Mouse (Mus musculus) cerebellum, postnatal 10 days (tissue): ENCODE measurements at regions not wholly inside any gene's neighbourhood (a gene's known extent, or its start where the extent isn't known, plus 50 kb on each side); places are given as distances from the start of the nearest gene placed in this dataset.

Source experiments
- DNase-seq, 2 experiments: peaks; one replicate each; pipeline ENCODE4 v3.0.0; 2021; ENCODE audit warnings: mixed read lengths in 2 of 2

GRCm38 (mm10) chr7:74224378-74224777 lies 210.9 kb upstream of the St8sia2 start:
- no peak for DNase-seq

DNA sequence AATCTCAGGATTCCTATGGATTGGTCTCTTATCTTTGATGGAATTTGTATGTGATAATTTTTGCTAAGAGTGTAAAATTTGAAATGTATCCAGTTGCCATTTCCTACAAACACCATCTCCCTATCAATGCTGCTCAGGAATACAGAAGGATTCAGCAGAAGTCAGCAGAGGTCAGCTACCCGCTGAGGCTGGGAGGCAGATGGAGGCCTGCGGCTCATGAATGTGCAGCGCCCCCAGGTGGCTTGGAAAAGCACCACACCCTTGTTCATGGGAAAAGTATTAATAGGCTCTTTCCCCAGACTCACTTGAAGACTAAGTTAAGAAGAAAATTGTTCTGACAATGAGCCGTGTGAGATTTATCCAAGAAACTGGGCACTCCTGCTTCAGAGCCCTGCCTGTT lies 187.2 kb upstream of the St8sia2 start:
- peak; percentile 28 to 29 for DNase-seq

DNA sequence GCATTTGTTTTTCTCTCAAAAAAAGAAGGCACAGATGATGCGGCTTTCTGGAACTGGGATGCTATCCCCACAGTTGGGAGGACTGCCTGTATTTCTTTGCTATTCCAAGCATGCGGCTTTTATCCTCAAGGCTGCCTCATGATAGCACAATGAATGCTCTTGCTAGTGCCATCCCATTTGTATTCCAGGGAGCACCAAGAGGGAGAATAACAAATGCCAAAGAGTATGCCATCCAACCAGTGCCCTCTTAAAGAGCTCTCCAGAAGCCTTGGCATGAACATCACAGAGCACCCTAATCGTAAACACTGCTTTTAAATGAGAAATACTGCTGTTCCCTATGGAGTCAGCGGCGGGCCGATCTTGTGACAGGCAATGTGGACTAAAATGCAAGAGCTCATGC lies 185.3 kb upstream of the St8sia2 start:
- peak in 1 of 2 experiments; percentile 4 for DNase-seq

DNA sequence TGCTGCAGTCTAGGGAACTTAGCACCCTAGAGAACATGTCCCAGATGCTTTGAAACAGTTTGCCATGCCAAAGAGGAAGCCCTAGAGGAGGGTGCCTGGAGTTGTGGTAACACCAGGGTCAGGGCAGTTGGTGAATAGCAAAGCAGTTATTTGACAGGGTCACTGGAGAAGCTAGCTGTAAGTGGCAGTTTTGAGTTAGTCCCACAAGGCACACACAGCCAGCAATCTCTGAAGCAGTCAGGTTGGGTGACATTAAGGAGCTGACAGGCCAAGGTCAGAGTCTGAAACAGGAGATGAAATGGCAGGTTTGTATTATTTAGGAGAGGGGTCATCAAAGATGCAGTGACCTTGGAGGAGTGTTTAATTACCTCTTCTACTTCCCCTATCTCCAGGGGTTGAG lies 171.2 kb upstream of the St8sia2 start:
- no peak for DNase-seq

DNA sequence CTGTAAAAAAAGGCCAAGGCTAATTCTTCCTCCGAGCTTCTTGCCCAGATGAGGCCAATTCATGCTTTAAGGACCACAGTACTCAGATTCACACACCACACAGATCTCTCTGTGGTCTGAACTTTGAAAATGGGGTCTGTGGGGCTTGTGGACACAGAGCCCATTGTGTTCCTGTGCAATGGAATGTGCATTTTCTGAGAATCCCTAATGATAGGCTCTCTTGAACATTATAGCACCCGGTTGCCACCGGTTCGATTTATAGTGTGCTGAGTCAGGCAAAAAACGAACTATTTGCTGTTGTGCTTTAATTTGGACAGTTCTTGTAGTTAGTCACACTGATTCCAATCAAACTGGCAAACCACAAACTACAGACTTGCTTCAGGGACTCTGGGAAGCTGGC lies 160.7 kb upstream of the St8sia2 start:
- no peak for DNase-seq

GRCm38 (mm10) chr7:74173230-74173612 lies 159.7 kb upstream of the St8sia2 start:
- DNase-seq = no peak

GRCm38 (mm10) chr7:74172504-74173229 lies 159.2 kb upstream of the St8sia2 start:
- no peak for DNase-seq

- no peak for DNase-seq
Measured at GRCm38 (mm10) chr7:74151590-74151989, 138.1 kb upstream of the St8sia2 start.

DNA sequence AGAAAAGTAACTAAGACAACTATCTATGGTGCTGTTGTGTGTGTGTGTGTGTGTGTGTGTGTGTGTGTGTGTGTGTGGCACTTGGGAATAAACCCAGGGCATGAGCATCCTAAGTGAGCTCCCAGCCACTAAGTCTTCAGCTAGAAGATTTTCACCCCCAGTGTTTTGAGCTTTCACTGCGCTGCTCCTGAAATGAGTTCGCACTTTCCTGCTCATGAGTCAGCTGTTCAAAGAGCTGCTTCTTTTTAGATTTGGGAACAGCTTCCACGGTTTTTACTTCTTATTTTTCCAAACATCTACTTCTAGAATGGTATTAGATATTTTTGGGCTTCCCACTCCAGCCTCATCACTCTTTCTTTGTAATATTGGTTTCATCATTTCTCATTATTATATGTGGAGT lies 129.7 kb upstream of the St8sia2 start:
- DNase-seq = no peak

DNA sequence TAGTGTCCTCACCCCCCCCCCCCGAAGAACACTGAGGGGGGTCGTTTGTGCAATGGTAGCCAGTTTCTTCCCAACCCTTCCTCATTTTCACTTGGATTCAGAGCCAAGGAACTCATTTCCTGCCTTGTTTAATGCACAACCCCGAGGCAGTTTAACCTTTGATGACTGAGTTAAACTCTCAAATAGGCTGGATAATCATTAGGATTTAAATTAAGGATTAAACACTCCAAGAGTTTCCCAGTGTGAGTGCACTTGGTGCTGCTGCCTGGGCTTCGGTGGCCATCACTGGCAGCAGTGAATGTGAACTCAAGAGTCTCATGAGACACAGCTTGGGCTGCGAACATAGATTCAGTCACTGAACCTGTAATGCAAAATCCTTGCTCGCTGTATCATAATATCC lies 124.7 kb upstream of the St8sia2 start:
- DNase-seq = no peak

DNA sequence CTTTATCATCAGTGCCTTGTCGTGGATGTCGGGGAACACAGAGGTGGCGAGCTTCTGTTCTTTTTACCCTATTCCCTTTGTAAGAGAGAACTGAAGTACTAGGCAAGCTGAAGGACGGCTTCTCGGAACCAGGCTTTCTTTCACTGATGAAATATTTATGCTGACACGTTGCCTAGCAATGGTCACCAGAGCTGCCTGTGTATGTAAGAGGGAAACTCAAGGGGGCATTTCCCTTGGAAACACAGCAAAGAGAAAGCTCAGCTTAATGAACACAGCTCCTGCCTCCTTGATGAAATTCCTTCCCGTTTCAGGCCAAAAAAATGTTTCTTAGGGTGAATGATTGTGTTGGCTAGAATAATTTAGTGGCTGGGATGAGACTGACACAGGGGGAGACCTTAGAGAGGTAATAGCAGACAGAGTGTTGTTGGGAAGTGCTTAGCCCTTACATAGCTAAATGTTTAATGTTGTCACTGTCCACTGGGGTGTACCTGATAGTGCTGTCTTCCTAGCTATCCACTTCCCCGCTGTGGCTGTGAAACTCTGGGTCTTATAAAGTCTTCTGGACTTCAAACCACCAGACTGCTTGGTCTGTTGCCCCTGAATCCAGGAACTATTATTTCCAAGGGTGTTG lies 116.8 kb upstream of the St8sia2 start:
- no peak for DNase-seq

DNA sequence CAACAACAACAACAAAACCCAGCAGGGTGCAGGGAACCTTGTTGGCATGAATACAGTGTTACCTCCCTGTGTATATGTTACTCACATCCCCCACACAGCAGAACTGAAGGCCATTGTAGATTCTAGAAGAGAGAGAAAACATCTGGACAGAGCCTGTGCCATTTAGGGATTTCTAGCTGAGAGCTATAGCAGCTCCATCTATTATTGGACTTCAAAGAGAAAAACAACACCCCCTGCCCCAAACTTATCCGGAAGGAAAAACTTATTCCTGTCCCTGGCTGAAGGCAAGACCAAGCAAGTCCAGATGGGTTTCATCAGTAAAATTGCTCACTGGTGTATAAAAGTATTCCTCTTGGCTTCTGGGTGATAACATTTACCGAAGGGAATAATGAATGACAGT lies 98.6 kb upstream of the St8sia2 start:
- no peak for DNase-seq

DNA sequence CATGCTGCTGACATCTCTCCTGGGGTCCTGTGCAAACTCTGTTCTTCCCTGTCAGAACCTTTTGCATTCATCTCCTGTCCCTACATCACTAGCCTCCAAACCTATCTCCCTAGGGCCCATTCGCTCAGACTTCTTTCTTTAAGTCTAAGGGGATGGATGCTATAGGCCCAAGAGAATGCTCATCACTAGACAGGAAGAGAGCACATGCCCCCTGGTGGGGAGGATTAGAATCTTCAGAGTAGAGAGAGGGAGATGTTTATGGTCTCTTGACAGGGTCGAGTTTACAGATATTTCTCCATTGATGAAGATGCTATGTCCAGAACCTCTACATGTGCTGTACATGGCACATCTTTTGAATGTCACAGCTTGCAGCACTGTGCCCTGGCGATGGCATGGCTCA lies 94.9 kb upstream of the St8sia2 start:
- DNase-seq = peak; percentile 64 to 72

- peak; percentile 94 to 96 for DNase-seq
Measured at GRCm38 (mm10) chr7:74107176-74107928, 93.9 kb upstream of the St8sia2 start.

DNA sequence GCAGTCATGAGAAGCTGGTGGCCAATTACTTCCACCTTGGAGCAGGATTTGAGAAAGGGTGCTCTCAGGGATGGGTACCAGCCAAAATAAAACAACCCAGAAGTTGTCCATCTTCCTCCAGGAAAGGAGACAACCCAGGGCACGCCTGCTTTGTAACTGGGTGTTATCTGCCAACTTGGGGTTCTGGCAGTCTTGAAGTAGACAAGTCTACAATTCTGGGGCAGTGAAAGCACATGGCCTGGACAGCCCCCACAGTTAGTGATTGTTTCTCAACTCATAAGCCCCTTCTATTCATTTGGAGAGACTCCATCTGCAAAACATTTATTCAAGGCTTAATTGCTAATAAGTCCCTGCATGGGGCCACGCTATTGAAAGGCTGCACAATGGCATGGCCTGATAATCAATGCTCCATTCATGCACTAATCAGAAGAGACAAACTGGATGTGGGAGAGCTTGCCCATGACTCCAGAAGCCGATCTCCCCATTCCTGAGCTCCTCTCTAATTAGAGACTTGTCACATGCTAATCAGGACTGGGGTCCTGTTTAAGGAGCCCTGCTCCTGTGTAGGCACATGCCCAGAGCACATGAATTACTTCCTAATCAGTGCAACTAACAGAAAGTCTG lies 78.0 kb upstream of the St8sia2 start:
- no peak for DNase-seq

GRCm38 (mm10) chr7:74080846-74081235 lies 67.4 kb upstream of the St8sia2 start:
- DNase-seq = no peak

DNA sequence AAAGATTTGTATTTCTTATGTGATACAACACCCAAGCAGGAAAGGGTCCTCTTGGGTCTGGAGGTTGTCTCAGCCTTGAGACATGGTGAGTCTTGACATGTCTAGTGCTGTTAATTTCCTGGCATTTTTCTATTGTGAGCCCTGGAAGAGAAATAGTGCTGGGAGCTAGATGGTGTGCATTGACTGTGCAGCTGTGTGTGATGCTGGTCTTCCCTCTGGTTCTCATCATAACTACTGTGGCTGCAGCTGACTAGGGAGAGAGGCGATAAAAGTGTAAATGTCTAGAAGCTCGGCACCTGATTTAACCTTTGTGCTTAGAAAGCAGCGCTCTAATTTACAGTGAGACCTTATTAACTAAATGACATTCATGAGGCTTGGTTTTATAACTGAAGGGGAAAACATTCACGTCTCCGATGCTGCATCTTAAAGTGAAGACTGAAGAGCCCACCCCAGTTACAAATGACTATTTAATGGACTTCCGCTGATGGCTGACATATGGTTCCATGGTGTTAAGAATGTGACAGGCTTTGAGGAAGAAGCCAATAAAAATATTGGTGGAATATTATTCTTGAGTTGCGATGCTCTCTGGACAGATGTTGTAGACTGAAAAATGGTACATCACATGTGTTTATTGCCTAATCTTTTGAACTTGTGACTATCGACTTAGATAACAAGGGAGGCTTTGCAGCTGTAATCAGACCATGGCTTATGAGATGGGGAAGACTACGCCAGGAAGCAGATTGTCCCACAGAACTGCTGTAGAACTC lies 66.8 kb upstream of the St8sia2 start:
- DNase-seq = no peak

- DNase-seq = peak; percentile 75 to 87
Measured at GRCm38 (mm10) chr7:74072632-74073031, 59.1 kb upstream of the St8sia2 start.

DNA sequence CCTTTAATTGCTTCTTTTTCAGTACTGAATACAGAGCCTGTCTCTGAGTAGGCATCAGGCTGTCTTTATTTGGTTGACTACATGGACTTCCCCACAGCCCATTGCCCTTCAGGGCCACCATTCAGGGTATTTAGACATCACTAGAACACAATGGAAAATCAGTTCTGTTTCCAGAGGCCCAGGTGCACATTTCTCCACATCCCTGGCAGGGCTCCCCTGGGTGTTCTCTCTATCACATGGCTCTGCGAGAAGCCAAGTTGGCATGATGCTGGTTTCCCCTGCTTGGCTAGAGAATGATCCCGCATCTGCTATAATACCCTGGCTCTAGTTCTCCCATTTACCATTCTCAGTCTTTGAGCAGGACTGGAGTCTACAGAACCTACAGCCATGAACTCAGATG lies 57.3 kb upstream of the St8sia2 start:
- peak; percentile 38 to 61 for DNase-seq

DNA sequence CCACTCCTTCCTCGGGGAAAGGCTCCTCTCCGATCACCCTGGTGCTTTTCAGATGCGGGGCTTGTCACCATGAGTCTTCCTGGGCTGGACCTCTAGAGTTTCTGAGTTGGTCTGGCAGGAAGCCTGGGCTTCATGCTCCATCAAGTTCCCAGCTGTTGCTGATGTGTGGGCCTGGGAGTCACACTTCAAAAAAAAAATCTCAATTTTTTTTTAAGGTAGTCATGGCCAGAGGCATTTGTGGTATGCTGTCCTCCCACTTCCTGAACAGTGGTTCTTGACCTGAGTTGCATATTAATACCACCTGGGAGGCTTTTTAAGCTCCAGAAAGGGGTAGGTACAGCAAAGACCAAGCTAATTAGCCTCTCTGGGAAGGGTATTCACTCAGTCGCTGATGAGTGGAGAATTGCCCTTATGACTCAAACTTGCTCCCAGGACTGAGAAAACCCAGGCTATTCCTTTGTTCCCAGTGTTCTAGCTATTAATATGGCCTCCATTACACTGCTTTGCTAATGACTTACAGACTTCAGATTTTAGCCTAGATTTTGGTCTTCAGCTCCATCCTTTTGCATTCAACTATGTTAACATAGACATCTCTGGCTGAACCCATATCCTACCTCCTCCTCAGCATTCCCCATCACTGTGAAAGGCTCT lies 52.1 kb upstream of the St8sia2 start:
- DNase-seq = no peak
